Mouse (Mus musculus): Measurements from ENCODE around the gene Vmn2r92. TPM values are rescaled to one million over a fixed set of nuclear protein-coding genes. Genes with fewer than 3 reads are reported as not detected.
"Not testable (repeated sequence)": the region's sequence is repeated elsewhere in the genome, so short reads cannot be mapped to it uniquely, and the experiment has no call there.

Gene Vmn2r92
- total RNA-seq (2021), result not detected
- long read RNA-seq, experiment 1, result 0 reads
- long read RNA-seq, experiment 2, result 0 reads

DNA sequence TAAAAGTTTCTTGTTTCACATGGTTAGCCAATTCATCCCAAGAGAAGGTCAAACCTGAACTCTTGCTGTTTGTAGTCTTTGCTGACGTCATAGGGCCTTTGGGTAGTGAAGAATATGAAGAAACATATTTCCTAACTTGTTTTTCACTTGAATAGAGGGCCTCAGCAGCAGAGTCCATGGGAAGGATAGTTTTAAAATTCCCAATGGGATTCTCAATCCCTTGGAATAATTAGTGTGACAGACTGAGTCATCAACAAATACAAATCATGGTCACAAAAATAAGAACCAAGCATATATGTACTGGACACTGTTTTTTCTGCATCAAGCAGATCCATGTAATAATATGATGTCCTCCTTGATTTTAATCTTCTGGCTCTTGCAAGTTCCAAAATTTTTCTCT lies at the start of gene Vmn2r92:
Gene Vmn2r92 (plus strand): TSS at position 301 of the 400 bp plus-strand sequence.
- not testable (repeated sequence) for DNase-seq

DNA sequence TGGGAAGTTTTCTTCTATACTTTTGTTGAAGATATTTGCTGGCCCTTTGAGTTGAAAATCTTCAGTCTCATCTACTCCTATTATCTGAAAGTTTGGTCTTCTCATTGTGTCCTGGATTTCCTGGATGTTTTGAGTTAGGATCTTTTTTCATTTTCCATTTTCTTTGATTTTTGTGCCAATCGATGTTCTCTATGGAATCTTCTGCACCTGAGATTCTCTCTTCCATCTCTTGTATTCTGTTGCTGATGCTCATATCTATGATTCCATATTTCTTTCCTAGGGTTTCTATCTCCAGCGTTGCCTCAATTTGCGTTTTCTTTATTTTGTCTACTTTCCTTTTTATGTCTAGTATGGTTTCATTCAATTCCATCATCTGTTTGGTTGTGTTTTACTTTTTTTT lies 49.4 kb upstream of the Vmn2r92 start:
- not testable (repeated sequence) for DNase-seq

DNA sequence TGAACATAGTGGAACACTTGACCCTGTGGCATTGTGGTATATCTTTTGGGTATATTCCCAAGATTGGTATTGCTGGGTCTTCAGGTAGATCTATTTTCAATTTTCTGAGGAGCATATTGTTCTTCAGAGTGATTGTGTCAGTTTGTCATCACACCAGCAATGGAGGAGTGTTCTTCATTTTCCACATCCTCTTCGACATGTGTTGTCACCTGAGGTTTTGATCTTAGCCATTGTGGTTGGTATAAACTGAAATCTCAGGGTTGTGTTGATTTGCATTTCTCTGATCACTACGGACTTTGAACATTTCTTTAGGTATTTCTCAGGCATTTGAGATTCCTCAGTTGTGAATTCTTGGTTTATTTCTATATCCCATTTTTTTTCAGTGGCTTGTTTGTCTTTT lies 9.5 kb downstream of the Vmn2r92 start:
- not testable (repeated sequence) for DNase-seq

DNA sequence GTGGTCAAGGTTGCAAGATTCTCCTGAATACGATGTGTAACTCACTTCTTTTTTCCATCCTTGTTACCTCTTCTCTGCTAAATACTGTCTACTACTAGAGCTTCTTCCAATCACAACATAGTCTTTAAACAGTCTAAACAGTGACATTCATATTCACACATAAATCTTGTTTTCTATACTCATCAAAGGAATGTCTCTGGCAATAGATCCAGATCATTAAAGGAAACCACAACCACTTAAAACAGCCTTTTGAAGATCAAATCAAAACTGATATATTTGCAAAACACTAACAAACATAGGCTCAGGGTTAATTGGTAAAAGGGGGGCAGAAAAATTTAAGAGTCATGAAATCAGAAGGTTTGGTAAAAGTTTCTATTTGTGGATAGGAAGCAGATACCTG lies 38.0 kb downstream of the Vmn2r92 start:
- DNase-seq, result no peak

DNA sequence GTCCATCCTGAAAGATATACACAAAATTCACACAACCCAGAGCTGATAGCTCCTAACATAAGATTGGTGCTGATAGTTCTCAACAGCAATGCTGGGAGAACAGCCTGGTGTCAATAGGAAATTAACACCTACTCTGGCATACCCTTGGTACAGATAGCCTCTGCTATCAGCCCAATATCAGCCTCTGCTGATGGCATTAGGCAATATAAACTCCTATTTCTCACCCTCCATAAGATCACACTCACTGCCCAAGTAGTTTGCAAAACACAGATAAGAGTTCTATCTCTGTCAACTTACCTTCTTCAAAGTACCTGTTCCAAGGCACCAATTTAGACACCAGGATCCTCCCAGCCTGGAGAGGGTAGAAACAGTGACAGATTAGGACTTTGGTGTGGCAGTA lies 69.6 kb downstream of the Vmn2r92 start:
- no peak for DNase-seq

DNA sequence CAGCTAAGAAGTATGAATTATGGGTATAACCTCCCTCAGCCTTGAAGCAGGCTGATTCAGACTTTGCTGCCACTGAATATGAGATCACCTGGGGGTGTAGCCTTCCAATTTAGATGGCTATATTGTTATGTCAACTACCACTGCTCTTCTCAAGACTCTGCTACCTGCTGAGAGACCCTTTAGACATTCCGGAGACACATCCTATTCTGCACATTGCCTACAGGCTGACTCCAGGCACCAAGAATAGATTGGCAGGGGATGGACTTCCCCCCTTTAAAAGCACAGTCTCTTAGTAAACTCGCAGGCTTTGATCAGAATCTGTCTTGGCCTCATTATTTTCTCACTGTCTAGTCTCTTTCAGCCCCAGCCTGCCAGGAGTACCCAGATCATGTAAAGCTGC lies 80.3 kb downstream of the Vmn2r92 start:
- DNase-seq, result no peak

DNA sequence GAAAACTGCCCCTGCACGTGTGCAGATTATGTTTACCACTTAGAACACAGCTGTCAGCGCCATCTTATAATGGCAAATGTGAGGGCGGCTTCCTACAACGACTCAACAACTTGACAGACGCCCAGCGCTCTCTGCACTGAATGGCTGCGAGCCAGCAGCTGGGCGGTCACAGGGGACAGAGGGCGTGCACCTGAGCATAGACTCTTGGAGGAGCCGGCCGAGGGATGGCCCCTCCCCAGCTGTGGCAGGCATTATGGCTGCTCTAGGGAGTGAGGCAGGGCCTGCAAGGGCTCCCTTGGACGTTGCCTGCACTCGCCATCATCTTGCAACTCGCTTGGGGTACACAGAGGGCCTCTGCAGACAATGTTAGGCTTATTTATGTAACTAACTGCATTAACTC lies 85.2 kb downstream of the Vmn2r92 start:
- DNase-seq, result no peak

Other genes with a start within 250 kb of the Vmn2r92 start
- gene Fpr-rs4, start 130.2 kb upstream of the Vmn2r92 start, total RNA-seq (2021), result not detected
- gene Vmn2r124, start 102.5 kb upstream of the Vmn2r92 start, total RNA-seq (2021), result not detected
- gene Vmn2r91, start 66.9 kb upstream of the Vmn2r92 start, total RNA-seq (2021), result not detected
- not detected for gene Vmn2r94, start 125.9 kb downstream of the Vmn2r92 start, total RNA-seq (2021)
- not detected for gene Vmn2r93, start 146.2 kb downstream of the Vmn2r92 start, total RNA-seq (2021)

Measured in adrenal gland, postnatal 36 days (tissue).